Mouse (Mus musculus): ENCODE results near the gene Gnptg. TPM values are rescaled to one million over a fixed set of nuclear protein-coding genes. Genes with fewer than 3 reads are reported as not detected.
"Not testable (repeated sequence)": the region's sequence is repeated elsewhere in the genome, so short reads cannot be mapped to it uniquely, and the experiment has no call there.

Gene Gnptg
- polyA plus RNA-seq, 1 experiment from 2014 or later: 110 TPM

DNA sequence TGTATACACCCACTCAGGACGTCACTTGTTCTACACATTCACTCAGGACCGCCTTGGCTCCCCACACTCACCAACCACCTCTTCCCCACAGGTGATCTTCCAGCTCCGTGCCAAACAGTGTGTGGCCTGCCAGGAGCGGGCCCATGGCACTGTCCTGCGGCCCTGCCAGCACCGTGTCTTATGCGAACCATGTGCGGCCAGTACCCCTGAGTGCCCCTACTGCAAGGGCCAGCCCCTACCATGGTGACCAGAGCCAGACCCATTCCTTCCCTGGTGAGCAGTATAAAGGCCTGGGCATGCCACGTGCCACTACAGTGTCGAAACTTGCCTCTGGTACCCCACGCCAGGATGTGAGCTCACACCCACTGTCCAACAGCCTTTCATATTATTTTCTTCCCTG lies 8.3 kb downstream of the Gnptg start:
- 95% methylated on average over 6 of the region's 11 CpGs for WGBS
- not testable (repeated sequence) for H3K4me1 ChIP-seq; H3K4me3 ChIP-seq (replicated peaks); H3K9me3 ChIP-seq (replicated peaks); H3K4me2 ChIP-seq; H3K9ac ChIP-seq (replicated peaks); H3K27ac ChIP-seq (replicated peaks); H3K27me3 ChIP-seq (replicated peaks)
- ATAC-seq (ENCODE audit: low FRiP score): peak; percentile 44; the same call in 1 of the 2 replicates
- peaks cover 49% of the 10 kb centered on the region for H3K36me3 ChIP-seq

GRCm38 (mm10) chr17:25230700-25231099 lies 9.2 kb downstream of the Gnptg start:
- H3K4me2 ChIP-seq: no peak overlapping the region
- no peak overlapping the region for H3K4me3 ChIP-seq (replicated peaks)
- H3K9ac ChIP-seq (replicated peaks): no peak overlapping the region
- H3K4me1 ChIP-seq: no peaks in the 10 kb centered on the region
- no peak overlapping the region for H3K27ac ChIP-seq (replicated peaks)
- ATAC-seq (ENCODE audit: low FRiP score): no peak
- H3K9me3 ChIP-seq (replicated peaks): no peaks in the 10 kb centered on the region
- WGBS: 98% methylated on average over 3 of the region's 3 CpGs
- no peaks in the 10 kb centered on the region for H3K27me3 ChIP-seq (replicated peaks)
- peaks cover 48% of the 10 kb centered on the region for H3K36me3 ChIP-seq

DNA sequence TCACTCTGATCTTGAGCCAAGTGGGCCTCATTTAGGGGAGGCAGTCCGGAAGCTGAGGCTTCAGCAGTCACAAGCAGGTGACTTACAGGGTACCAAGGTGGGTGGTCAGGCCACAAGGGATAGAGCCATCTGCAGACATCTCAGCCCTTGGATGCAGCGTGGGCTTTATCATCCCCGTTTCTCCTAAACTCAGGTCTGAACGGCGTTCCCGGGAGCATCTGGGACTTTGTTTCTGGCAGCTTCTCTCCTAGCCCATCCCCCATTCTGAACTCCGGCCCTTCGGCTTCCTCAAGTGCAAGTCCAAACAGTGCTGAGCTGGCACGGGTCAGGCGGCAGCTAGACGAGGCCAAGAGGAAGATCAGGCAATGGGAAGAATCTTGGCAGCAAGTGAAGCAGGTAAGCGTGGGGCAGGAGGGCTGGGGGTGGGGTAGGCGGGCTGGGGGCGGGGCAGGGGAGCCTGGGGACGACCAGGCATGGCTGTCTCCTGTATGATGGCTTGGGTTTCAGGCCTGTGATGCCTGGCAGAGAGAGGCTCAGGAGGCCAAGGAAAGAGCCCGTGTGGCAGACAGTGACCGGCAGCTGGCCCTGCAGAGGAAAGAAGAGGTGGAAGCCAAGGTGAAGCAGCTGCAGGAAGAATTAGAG lies 9.8 kb downstream of the Gnptg start:
- WGBS: 81% methylated on average over 17 of the region's 17 CpGs
- not testable (repeated sequence) for H3K27me3 ChIP-seq (replicated peaks); H3K9me3 ChIP-seq (replicated peaks); H3K4me2 ChIP-seq; H3K4me3 ChIP-seq (replicated peaks); H3K9ac ChIP-seq (replicated peaks); H3K27ac ChIP-seq (replicated peaks); H3K4me1 ChIP-seq; ATAC-seq (ENCODE audit: low FRiP score)
- peaks cover 44% of the 10 kb centered on the region for H3K36me3 ChIP-seq

DNA sequence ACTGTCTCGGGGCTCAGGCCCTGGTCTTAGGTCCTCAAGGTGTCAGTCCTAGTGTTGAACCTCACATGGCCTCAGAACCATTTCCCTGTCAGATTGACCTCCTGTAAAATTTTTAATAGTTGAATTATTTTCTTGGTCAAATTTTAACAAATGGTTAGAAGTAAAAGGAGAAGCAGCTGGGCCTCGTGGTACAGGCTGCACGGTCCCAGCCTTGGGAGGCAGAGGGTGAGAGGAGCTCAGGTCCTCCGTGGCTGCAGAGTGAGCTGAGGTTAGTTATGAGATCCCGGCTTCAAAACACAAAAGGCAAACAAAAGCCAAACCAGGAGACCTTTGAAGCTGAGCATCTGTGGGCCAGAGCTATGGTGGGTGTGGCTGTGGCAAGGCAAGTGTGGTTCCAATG lies 11.9 kb downstream of the Gnptg start:
- no peak overlapping the region for H3K27ac ChIP-seq (replicated peaks)
- H3K4me2 ChIP-seq: no peak overlapping the region
- no peaks in the 10 kb centered on the region for H3K9me3 ChIP-seq (replicated peaks)
- 91% methylated on average over 5 of the region's 5 CpGs for WGBS
- H3K4me1 ChIP-seq: peaks cover 7% of the 10 kb centered on the region; the same call in 1 of the 2 replicates
- ATAC-seq (ENCODE audit: low FRiP score): no peak
- no peak overlapping the region for H3K9ac ChIP-seq (replicated peaks)
- no peaks in the 10 kb centered on the region for H3K27me3 ChIP-seq (replicated peaks)
- H3K4me3 ChIP-seq (replicated peaks): no peak overlapping the region
- H3K36me3 ChIP-seq: peaks cover 35% of the 10 kb centered on the region

- 90% methylated on average over 4 of the region's 4 CpGs for WGBS
- H3K9me3 ChIP-seq (replicated peaks): no peaks in the 10 kb centered on the region
- no peak overlapping the region for H3K4me3 ChIP-seq (replicated peaks)
- H3K36me3 ChIP-seq: peaks cover 27% of the 10 kb centered on the region
- H3K27me3 ChIP-seq (replicated peaks): no peaks in the 10 kb centered on the region
- peaks cover 25% of the 10 kb centered on the region for H3K4me1 ChIP-seq
- H3K4me2 ChIP-seq: no peak overlapping the region
- ATAC-seq (ENCODE audit: low FRiP score): no peak
- H3K9ac ChIP-seq (replicated peaks): no peak overlapping the region
- no peak overlapping the region for H3K27ac ChIP-seq (replicated peaks)
Measured at GRCm38 (mm10) chr17:25225659-25226058, 14.3 kb downstream of the Gnptg start.

- ATAC-seq (ENCODE audit: low FRiP score): no peak
- Histone ChIP-seq H3K36me3 (peaks cover 29% of the 10 kb centered on the region), H3K4me2 (no peak overlapping the region), H3K9ac (replicated peaks) (no peak overlapping the region), H3K27ac (replicated peaks) (no peak overlapping the region), H3K4me1 (peaks cover 28% of the 10 kb centered on the region), H3K9me3 (replicated peaks) (no peaks in the 10 kb centered on the region), H3K4me3 (replicated peaks) (no peak overlapping the region), H3K27me3 (replicated peaks) (no peaks in the 10 kb centered on the region)
- WGBS: 88% methylated on average over 7 of the region's 7 CpGs
Measured at GRCm38 (mm10) chr17:25224586-25225222, 15.2 kb downstream of the Gnptg start.

DNA sequence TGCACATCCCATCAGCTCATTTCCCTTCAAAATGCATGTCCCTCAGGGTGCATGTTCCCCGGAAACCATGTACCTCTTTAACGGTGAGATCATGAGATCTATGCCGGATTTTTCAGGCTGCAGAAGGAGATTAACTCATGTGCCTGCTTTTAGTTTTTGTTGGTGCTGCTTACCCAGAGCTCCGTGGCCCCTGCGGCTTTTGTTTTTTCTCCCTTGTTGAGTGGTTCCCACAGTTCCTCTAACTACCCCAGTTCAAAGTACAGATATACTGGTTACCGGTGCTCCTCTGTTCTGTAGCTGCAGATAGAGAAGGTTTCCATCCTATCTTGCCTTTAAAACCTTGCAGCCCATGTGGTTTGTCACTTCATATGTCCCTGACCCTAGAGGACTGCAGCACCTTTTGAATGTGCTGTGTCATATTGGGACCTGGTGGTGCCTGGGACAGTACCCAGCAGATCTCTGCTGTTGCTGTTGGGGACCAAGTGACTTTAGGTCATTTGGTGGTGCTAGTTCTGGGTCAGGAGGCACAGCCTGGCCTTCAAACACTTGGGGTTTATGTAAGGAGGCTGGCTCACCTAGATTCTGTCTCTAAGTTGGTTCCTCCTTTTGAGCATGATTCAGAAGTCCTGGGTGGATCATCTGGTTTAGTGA lies 16.8 kb downstream of the Gnptg start:
- peaks cover 34% of the 10 kb centered on the region for H3K36me3 ChIP-seq
- H3K27me3 ChIP-seq (replicated peaks): no peaks in the 10 kb centered on the region
- H3K27ac ChIP-seq (replicated peaks): 0 out of 2 replicates have a peak overlapping the region, but pooled peaks have one; percentile 18
- no peaks in the 10 kb centered on the region for H3K9me3 ChIP-seq (replicated peaks)
- H3K4me2 ChIP-seq: peak overlapping the region; percentile 72
- H3K4me3 ChIP-seq (replicated peaks): peak overlapping the region; percentile 41
- H3K4me1 ChIP-seq: peaks cover 28% of the 10 kb centered on the region
- peak overlapping the region; percentile 26 for H3K9ac ChIP-seq (replicated peaks)
- ATAC-seq (ENCODE audit: low FRiP score): peak; percentile 1; the same call in 1 of the 2 replicates
- WGBS: 55% methylated on average over 6 of the region's 6 CpGs

DNA sequence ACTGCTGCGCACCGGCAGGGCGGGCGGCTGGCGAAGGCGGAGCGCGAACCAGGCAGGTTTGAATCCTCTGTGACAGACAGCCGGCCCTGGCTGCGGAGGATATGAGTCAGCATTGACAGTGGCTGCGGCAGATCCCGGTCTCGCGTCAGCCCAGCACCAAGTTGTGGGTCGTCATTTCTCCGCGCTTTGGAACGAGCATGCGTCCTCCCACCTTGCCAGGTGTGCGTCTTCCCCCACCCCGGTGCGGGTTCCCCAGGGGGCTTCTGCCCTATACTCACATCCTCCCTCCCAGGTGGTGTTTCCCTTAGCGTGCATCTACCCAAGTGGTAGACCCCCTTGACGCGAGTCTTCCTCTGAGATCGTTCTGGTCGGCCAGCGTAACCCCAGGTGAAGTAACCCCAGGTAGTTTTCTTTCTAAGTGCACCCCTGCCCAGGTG lies 17.4 kb downstream of the Gnptg start:
- peak; percentile 89 for ATAC-seq (ENCODE audit: low FRiP score)
- Histone ChIP-seq H3K4me3 (replicated peaks) (peak overlapping the region; percentile 41), H3K27ac (replicated peaks) (0 out of 2 replicates have a peak overlapping the region, but pooled peaks have one; percentile 18), H3K9ac (replicated peaks) (peak overlapping the region; percentile 26), H3K4me1 (peaks cover 28% of the 10 kb centered on the region), H3K36me3 (peaks cover 37% of the 10 kb centered on the region), H3K4me2 (peak overlapping the region; percentile 72)
- WGBS: 15% methylated on average over 17 of the region's 28 CpGs
- H3K27me3 ChIP-seq (replicated peaks); H3K9me3 ChIP-seq (replicated peaks): not testable (repeated sequence)

GRCm38 (mm10) chr17:25221821-25222503 lies 18.0 kb downstream of the Gnptg start:
- Histone ChIP-seq H3K4me2 (peak overlapping the region; percentile 72), H3K4me3 (replicated peaks) (peak overlapping the region; percentile 41), H3K27ac (replicated peaks) (peak overlapping the region; percentile 72), H3K36me3 (peaks cover 40% of the 10 kb centered on the region), H3K9me3 (replicated peaks) (no peaks in the 10 kb centered on the region), H3K27me3 (replicated peaks) (no peaks in the 10 kb centered on the region), H3K4me1 (peaks cover 28% of the 10 kb centered on the region), H3K9ac (replicated peaks) (peak overlapping the region; percentile 51)
- ATAC-seq (ENCODE audit: low FRiP score): peak; percentile 88
- 2% methylated on average over 19 of the region's 30 CpGs for WGBS

- 77% methylated on average over 1 of the region's 1 CpGs for whole genome bisulfite sequencing
- H3K9me3 ChIP-seq (replicated peaks): no peaks in the 10 kb centered on the region
Measured at GRCm38 (mm10) chr17:25220746-25221145, 19.2 kb downstream of the Gnptg start.

DNA sequence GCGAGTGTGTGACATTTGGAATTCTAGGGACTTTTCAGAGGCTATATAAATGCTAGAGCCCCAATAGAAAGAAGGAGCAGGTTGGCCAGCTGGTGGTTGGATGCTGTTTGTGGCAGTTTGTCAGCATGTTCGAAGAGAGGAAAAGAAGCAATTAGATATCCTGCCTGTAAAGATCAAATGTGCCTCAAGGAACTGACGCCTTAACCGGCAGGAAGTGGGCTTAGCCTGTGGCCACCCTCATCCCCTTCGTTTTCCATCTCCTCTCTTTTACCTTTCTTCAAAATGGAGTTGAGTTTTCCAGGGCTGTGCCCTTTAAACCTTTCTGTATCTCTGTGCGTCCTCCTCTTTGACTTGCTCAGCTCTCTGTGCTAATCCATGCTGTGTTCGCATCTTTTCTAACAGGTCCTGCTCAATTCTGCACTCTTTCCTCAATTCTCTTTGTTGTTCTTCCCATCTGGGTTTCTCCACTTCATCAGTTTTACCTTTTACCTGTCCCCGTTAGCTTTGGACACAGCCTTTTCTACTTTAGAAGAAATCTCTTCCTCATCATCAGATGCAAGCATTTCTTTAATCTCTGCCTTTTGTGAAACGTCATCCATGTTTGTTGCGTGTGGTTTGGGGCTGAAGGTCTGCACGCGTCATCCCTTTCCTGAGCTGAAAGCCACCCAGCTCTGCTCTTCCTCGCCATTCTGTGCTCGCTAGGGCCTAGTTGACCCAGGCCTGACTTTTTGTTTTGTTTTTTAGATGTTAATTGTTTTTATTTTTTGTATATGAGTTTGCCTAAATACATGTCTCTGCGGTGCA lies 20.2 kb downstream of the Gnptg start:
- no peak overlapping the region for H3K27ac ChIP-seq (replicated peaks)
- WGBS: 94% methylated on average over 15 of the region's 15 CpGs
- ATAC-seq (ENCODE audit: low FRiP score): no peak

More at GRCm38 (mm10) chr17:25220746-25221145, 19.2 kb downstream of the Gnptg start:
- no peak overlapping the region for H3K4me3 ChIP-seq (replicated peaks)
- no peaks in the 10 kb centered on the region for H3K27me3 ChIP-seq (replicated peaks)
- H3K4me2 ChIP-seq: no peak overlapping the region
- H3K36me3 ChIP-seq: peaks cover 41% of the 10 kb centered on the region
- peaks cover 28% of the 10 kb centered on the region for H3K4me1 ChIP-seq
- no peak overlapping the region for H3K9ac ChIP-seq (replicated peaks)
- H3K27ac ChIP-seq (replicated peaks): no peak overlapping the region
- no peak for ATAC-seq (ENCODE audit: low FRiP score)

More for the DNA sequence above, 20.2 kb downstream of the Gnptg start:
- Histone ChIP-seq H3K4me3 (replicated peaks) (no peak overlapping the region), H3K4me1 (peaks cover 28% of the 10 kb centered on the region), H3K36me3 (peaks cover 50% of the 10 kb centered on the region), H3K27me3 (replicated peaks) (no peaks in the 10 kb centered on the region), H3K9me3 (replicated peaks) (no peaks in the 10 kb centered on the region), H3K4me2 (no peak overlapping the region), H3K9ac (replicated peaks) (no peak overlapping the region)
